Mouse (Mus musculus) megakaryocyte progenitor cell, adult 5-6 weeks (primary cell): ENCODE measurements at regions not wholly inside any gene's neighbourhood (a gene's known extent, or its start where the extent isn't known, plus 50 kb on each side); places are given as distances from the start of the nearest gene placed in this dataset.
"Not testable (repeated sequence)": the region's sequence is repeated elsewhere in the genome, so short reads cannot be mapped to it uniquely, and the experiment has no call there.

Experiments used
- ATAC-seq: replicated peaks from 2 replicates; pipeline ENCODE4 v1.8.0; 2016; ENCODE audit warnings: mild to moderate bottlenecking, moderate TSS enrichment, inconsistent platforms; ENCODE audit not compliant: poor library complexity

GRCm38 (mm10) chr4:146263038-146263685 lies 106.5 kb downstream of the Zfp600 start:
- ATAC-seq: peak; percentile 66

- ATAC-seq: not testable (repeated sequence)
Measured at GRCm38 (mm10) chr4:146263790-146264189, 107.2 kb downstream of the Zfp600 start.

- ATAC-seq: peak; percentile 99
Measured at GRCm38 (mm10) chr4:146270119-146270747, 113.6 kb downstream of the Zfp600 start.
